Mouse (Mus musculus): Measurements from ENCODE around the gene S100a8. TPM values are rescaled to one million over a fixed set of nuclear protein-coding genes. Genes with fewer than 3 reads are reported as not detected.

S100a8 gene
- 1.8 and 9.7 TPM in 2 replicates for polyA plus RNA-seq (2014; fragmentation: Nextera tagmentation; extraction: Ambion mirVana)

DNA sequence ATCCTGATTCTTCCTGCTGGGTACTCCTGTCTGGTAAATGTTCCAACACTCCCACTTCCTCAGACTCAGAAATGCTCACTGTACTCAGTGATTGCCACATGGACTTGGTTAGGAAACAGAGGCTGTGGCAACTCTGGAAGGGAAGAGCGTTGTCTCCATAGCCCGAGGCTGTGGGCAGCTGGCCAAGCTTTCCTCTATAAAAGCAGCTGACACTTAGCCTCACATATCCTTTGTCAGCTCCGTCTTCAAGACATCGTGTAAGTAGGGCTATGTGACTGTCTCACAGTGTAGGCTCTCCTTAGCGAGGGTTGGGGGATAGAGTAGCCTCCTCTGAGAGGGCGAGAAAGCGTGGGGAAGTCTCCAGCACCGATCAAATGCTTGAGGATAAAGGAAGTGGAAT is at the start of gene S100a8:
TSS of gene S100a8 (plus strand) at position 133 of the 400 bp plus-strand sequence.
- H3K36me3 ChIP-seq (ENCODE audit: control insufficient read depth, insufficient read depth, low read length) = no peaks in the 10 kb centered on the region
- no peak within 1 kb of the TSS for H3K27ac ChIP-seq (ENCODE audit: low read depth, low read length)
- no peak for ATAC-seq (ENCODE audit: low read depth)
- no peaks in the 10 kb centered on the region for H3K4me1 ChIP-seq (ENCODE audit: control insufficient read depth, insufficient read depth, low read length)
- WGBS = 72% methylated on average over 8 of the region's 8 CpGs
- no peak within 1 kb of the TSS for H3K4me3 ChIP-seq (ENCODE audit: low read depth, low read length)
- no peaks in the 10 kb centered on the region for H3K27me3 ChIP-seq (ENCODE audit: control insufficient read depth, insufficient read depth, low read length)
- H3K9me3 ChIP-seq (ENCODE audit: control insufficient read depth, low read length) = no peaks in the 10 kb centered on the region
- no peak within 1 kb of the TSS for H3K4me2 ChIP-seq (ENCODE audit: low read depth, low read length)
- H3K9ac ChIP-seq (replicated peaks; ENCODE audit: low read depth, low read length) = no peak within 1 kb of the TSS

DNA sequence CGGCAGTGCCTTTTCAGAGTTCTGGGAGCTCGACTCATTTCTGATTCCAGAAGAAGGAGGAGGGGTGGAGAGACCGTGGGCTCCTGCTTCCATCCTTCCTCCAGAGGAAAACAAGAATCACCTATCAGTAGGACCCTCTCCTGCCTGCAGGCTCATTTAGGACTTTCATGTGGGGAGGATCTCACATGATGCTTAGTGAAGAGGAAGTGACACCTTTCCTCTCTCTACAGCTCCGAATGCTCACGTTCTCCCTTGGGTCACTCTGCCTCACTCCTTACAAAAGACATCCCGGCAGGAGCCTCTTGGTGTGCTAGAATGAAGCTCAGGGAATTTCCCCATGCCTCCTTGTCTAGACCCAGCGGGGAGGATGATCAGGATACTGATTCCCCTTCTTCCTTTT is 47.2 kb upstream of the S100a8 start:
- 64% methylated on average over 7 of the region's 7 CpGs for WGBS
- peaks cover 8% of the 10 kb centered on the region; the same call in 1 of the 2 replicates for H3K4me1 ChIP-seq (ENCODE audit: control insufficient read depth, insufficient read depth, low read length)
- no peak overlapping the region for H3K4me3 ChIP-seq (ENCODE audit: low read depth, low read length)
- no peak overlapping the region for H3K9ac ChIP-seq (replicated peaks; ENCODE audit: low read depth, low read length)
- H3K27ac ChIP-seq (ENCODE audit: low read depth, low read length) = no peak overlapping the region
- no peak for ATAC-seq (ENCODE audit: low read depth)
- H3K36me3 ChIP-seq (ENCODE audit: control insufficient read depth, insufficient read depth, low read length) = no peaks in the 10 kb centered on the region
- no peaks in the 10 kb centered on the region for H3K27me3 ChIP-seq (ENCODE audit: control insufficient read depth, insufficient read depth, low read length)
- no peaks in the 10 kb centered on the region for H3K9me3 ChIP-seq (ENCODE audit: control insufficient read depth, low read length)
- H3K4me2 ChIP-seq (ENCODE audit: low read depth, low read length) = no peak overlapping the region

DNA sequence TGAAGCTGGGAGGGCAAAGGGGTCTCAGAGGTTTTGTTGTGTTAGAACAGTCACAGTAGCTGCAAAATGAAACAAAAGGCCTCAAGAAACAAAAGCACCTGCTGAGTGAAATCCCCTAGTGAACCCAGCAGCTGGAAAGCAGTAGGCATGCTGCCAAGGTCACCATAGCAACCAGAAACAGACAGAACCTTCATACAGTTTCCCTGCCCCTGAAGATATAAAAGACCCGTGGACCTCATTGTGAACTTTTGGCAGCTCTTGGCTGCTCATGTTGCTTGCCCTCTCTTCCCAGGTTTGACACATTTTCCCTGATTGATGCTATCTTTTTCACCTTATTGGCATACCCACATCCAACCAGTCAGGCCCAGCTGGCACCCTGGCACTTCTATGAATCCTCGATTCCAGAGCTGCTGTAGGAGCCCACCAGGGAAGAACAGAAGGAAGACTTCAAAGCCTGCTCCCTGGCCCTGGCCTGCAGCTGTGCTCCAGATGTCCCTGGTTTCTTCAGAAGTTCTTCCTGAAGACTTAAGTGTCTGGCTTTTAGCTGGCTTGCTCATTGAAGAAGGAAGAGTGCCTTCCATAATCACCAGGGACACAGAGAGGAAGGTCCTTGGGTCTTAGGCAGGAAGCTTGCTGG is 45.2 kb upstream of the S100a8 start:
- Histone ChIP-seq H3K27me3 (ENCODE audit: control insufficient read depth, insufficient read depth, low read length) (no peaks in the 10 kb centered on the region), H3K27ac (ENCODE audit: low read depth, low read length) (no peak overlapping the region), H3K9me3 (ENCODE audit: control insufficient read depth, low read length) (no peaks in the 10 kb centered on the region), H3K36me3 (ENCODE audit: control insufficient read depth, insufficient read depth, low read length) (no peaks in the 10 kb centered on the region), H3K4me2 (ENCODE audit: low read depth, low read length) (no peak overlapping the region), H3K4me1 (ENCODE audit: control insufficient read depth, insufficient read depth, low read length) (peaks cover 8% of the 10 kb centered on the region; the same call in 1 of the 2 replicates), H3K9ac (replicated peaks; ENCODE audit: low read depth, low read length) (no peak overlapping the region), H3K4me3 (ENCODE audit: low read depth, low read length) (no peak overlapping the region)
- 10% methylated on average over 2 of the region's 2 CpGs for WGBS
- ATAC-seq (ENCODE audit: low read depth) = peak; percentile 66

DNA sequence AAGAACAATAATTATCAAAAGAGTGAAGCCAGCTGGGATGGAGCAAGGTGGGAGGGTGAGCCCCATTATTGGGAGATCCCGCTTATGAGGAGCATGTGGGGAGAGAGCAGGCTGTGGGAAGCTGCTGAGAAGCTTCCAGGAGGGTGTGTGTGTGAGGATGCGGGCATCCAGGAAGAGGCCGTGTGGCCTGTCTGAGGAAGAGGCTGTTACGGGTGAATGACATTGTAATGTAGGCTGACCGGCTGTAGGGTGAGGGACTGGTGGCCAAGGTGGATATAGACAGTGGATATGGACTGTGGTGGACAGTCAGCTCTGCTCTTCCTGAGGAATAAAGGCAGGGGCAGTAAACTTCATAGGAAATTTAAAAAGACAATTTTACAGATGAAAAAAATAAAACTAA is 43.3 kb upstream of the S100a8 start:
- H3K9me3 ChIP-seq (ENCODE audit: control insufficient read depth, low read length) = no peaks in the 10 kb centered on the region
- 77% methylated on average over 5 of the region's 5 CpGs for WGBS
- no peak overlapping the region for H3K4me2 ChIP-seq (ENCODE audit: low read depth, low read length)
- no peak overlapping the region for H3K4me3 ChIP-seq (ENCODE audit: low read depth, low read length)
- ATAC-seq (ENCODE audit: low read depth) = no peak
- H3K27ac ChIP-seq (ENCODE audit: low read depth, low read length) = no peak overlapping the region
- H3K27me3 ChIP-seq (ENCODE audit: control insufficient read depth, insufficient read depth, low read length) = no peaks in the 10 kb centered on the region
- peaks cover 8% of the 10 kb centered on the region; the same call in 1 of the 2 replicates for H3K4me1 ChIP-seq (ENCODE audit: control insufficient read depth, insufficient read depth, low read length)
- H3K9ac ChIP-seq (replicated peaks; ENCODE audit: low read depth, low read length) = no peak overlapping the region
- no peaks in the 10 kb centered on the region for H3K36me3 ChIP-seq (ENCODE audit: control insufficient read depth, insufficient read depth, low read length)

DNA sequence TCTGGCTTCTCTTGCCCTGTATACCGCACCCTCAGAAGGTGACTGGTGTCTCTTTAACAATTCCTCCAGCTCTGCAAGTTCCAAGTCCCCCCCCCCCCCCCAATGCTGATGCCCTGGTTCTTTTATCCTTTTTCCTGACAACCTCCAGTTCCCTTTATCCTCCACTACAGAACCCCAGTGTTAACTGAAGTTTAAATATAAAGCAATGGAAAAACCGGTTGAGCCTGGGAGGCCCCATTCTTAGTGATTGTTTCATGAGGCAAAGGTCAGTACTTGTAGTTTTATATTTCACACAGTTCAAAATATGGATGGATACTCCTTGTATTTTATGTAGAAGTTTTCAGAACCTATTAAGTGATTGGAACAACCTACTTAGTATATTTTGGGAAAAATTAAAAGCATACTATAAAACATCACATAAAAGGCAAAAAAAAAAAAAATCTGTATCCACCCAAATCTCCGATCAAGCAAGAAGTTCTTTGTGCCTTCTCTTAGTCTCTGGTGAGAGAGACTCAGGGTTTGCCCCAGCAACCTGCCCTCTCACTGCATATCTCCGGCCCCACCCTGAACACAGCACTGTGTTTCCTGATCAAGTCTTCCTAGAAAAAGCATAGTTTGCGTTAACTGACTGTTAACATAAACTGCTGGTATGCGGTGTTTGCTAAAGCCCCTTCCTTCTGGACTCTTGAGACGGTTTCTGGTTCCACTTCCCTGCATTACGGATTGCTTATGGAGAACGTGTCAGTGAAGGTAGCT is 42.3 kb upstream of the S100a8 start:
- Histone ChIP-seq H3K4me3 (ENCODE audit: low read depth, low read length) (no peak overlapping the region), H3K4me1 (ENCODE audit: control insufficient read depth, insufficient read depth, low read length) (peaks cover 8% of the 10 kb centered on the region; the same call in 1 of the 2 replicates), H3K27me3 (ENCODE audit: control insufficient read depth, insufficient read depth, low read length) (no peaks in the 10 kb centered on the region), H3K4me2 (ENCODE audit: low read depth, low read length) (no peak overlapping the region), H3K27ac (ENCODE audit: low read depth, low read length) (no peak overlapping the region), H3K9ac (replicated peaks; ENCODE audit: low read depth, low read length) (no peak overlapping the region), H3K36me3 (ENCODE audit: control insufficient read depth, insufficient read depth, low read length) (no peaks in the 10 kb centered on the region), H3K9me3 (ENCODE audit: control insufficient read depth, low read length) (no peaks in the 10 kb centered on the region)
- no peak for ATAC-seq (ENCODE audit: low read depth)
- 88% methylated on average over 9 of the region's 9 CpGs for WGBS

DNA sequence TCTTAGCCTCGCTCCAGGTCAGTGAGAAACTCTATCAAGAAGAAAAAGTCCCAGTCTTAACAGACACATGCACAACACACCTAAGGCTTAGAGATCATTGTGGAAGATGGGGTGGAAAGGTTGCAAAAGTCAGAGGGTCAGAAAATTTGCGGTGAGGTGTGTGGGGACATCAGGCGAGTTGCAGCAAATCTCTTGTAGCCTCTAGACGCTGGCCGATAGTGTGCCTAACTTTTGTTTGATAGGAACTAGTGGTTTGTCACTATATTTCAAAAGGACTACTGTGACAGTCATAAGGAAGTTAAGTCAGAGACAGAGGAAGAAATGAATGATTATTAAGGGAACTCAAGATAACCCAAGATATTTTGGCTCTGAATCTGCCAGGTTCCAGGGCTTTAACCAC is 41.4 kb upstream of the S100a8 start:
- Histone ChIP-seq H3K36me3 (ENCODE audit: control insufficient read depth, insufficient read depth, low read length) (no peaks in the 10 kb centered on the region), H3K4me3 (ENCODE audit: low read depth, low read length) (no peak overlapping the region), H3K9me3 (ENCODE audit: control insufficient read depth, low read length) (no peaks in the 10 kb centered on the region), H3K4me2 (ENCODE audit: low read depth, low read length) (no peak overlapping the region), H3K27ac (ENCODE audit: low read depth, low read length) (no peak overlapping the region), H3K4me1 (ENCODE audit: control insufficient read depth, insufficient read depth, low read length) (peaks cover 8% of the 10 kb centered on the region; the same call in 1 of the 2 replicates), H3K9ac (replicated peaks; ENCODE audit: low read depth, low read length) (no peak overlapping the region), H3K27me3 (ENCODE audit: control insufficient read depth, insufficient read depth, low read length) (no peaks in the 10 kb centered on the region)
- ATAC-seq (ENCODE audit: low read depth) = no peak
- 95% methylated on average over 5 of the region's 5 CpGs for WGBS

DNA sequence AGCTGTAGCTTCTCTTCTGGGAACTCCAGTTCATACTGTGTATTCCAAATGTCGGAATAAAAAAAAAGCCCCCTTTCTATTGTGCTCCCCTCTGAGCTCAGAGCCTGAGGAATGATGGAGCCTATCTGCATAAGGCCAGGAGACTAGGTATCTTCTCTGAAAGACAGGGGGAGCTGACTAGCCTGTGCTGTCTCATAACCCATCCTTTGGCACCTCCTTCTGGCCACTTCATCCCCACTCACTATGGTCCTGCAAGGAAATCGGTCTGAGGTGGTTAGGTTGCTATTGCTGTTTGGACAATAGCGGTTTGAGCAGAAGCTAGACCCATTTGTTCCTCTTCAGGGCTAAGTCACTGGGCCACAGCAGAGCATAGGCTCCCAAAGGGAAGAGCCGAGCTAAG is 41.0 kb upstream of the S100a8 start:
- 62% methylated on average over 4 of the region's 4 CpGs for WGBS
- Histone ChIP-seq H3K4me3 (ENCODE audit: low read depth, low read length) (no peak overlapping the region), H3K36me3 (ENCODE audit: control insufficient read depth, insufficient read depth, low read length) (no peaks in the 10 kb centered on the region), H3K4me1 (ENCODE audit: control insufficient read depth, insufficient read depth, low read length) (peaks cover 8% of the 10 kb centered on the region; the same call in 1 of the 2 replicates), H3K9me3 (ENCODE audit: control insufficient read depth, low read length) (no peaks in the 10 kb centered on the region), H3K27ac (ENCODE audit: low read depth, low read length) (no peak overlapping the region), H3K27me3 (ENCODE audit: control insufficient read depth, insufficient read depth, low read length) (no peaks in the 10 kb centered on the region), H3K4me2 (ENCODE audit: low read depth, low read length) (no peak overlapping the region), H3K9ac (replicated peaks; ENCODE audit: low read depth, low read length) (no peak overlapping the region)
- no peak for ATAC-seq (ENCODE audit: low read depth)

DNA sequence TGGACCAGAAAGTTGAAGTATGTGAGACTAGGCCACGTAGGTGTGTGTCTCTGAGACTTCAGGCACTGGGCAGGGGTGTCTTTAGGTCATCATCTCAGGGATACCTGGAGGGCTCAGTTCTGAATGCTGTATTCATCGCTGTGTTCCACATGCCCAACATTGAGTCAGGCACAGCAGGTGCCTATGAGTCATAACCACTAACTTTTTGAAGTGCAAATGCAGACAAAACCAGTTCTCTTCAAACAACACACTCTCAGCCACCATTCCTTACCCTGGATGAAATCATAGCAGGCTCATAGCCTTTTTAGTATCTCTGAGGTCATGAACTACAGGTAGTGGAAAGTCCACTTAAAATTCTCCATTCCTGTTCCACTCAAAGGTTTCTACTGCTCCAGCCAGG is 39.5 kb upstream of the S100a8 start:
- no peaks in the 10 kb centered on the region for H3K9me3 ChIP-seq (ENCODE audit: control insufficient read depth, low read length)
- H3K27me3 ChIP-seq (ENCODE audit: control insufficient read depth, insufficient read depth, low read length) = no peaks in the 10 kb centered on the region
- no peak overlapping the region for H3K27ac ChIP-seq (ENCODE audit: low read depth, low read length)
- H3K4me1 ChIP-seq (ENCODE audit: control insufficient read depth, insufficient read depth, low read length) = peaks cover under 1% of the 10 kb centered on the region; the same call in 1 of the 2 replicates
- 75% methylated on average over 2 of the region's 2 CpGs for WGBS
- no peak for ATAC-seq (ENCODE audit: low read depth)
- H3K36me3 ChIP-seq (ENCODE audit: control insufficient read depth, insufficient read depth, low read length) = no peaks in the 10 kb centered on the region
- no peak overlapping the region for H3K4me3 ChIP-seq (ENCODE audit: low read depth, low read length)
- no peak overlapping the region for H3K4me2 ChIP-seq (ENCODE audit: low read depth, low read length)
- no peak overlapping the region for H3K9ac ChIP-seq (replicated peaks; ENCODE audit: low read depth, low read length)

DNA sequence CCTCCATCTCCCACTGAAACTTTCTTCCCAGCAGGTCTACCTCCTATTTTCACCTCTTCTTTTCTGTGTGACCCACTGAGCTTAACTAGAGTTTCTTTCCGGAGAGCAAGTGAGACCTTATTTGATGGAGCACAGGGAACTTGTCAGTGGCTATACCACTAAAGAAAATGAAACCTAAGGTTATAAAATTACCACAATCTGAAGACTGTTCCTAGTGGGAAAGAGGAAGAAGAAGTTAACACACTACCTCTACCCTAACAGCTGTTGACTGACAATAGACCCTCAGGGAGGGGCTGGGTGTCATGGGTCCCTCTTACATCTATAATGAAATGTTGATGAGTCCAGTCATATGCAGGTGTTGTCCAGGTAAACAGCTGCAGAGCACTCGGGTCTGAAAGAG is 36.8 kb upstream of the S100a8 start:
- H3K9me3 ChIP-seq (ENCODE audit: control insufficient read depth, low read length) = no peaks in the 10 kb centered on the region
- H3K9ac ChIP-seq (replicated peaks; ENCODE audit: low read depth, low read length) = no peak overlapping the region
- WGBS = 90% methylated on average over 2 of the region's 2 CpGs
- no peak overlapping the region for H3K4me3 ChIP-seq (ENCODE audit: low read depth, low read length)
- H3K36me3 ChIP-seq (ENCODE audit: control insufficient read depth, insufficient read depth, low read length) = no peaks in the 10 kb centered on the region
- no peak overlapping the region for H3K27ac ChIP-seq (ENCODE audit: low read depth, low read length)
- H3K27me3 ChIP-seq (ENCODE audit: control insufficient read depth, insufficient read depth, low read length) = no peaks in the 10 kb centered on the region
- ATAC-seq (ENCODE audit: low read depth) = no peak
- H3K4me2 ChIP-seq (ENCODE audit: low read depth, low read length) = no peak overlapping the region
- H3K4me1 ChIP-seq (ENCODE audit: control insufficient read depth, insufficient read depth, low read length) = no peaks in the 10 kb centered on the region

Data from neural tube, embryonic 14.5 days (tissue).